Mouse (Mus musculus) heart, embryonic 11.5 days (tissue): ENCODE data around the gene Knop1. TPM values are rescaled to one million over a fixed set of nuclear protein-coding genes. Genes with fewer than 3 reads are reported as not detected.

ENCODE experiments used
- ATAC-seq: fragments of 200-750 bp; cut with Nextera tagmentation; replicated peaks from 2 replicates; pipeline ENCODE4 v1.8.0; 2017; ENCODE audit warnings: moderate library complexity; ENCODE audit not compliant: insufficient number of reproducible peaks, low FRiP score, low TSS enrichment
- H3K27ac ChIP-seq: fragments of 300-500 bp; sonication (generic); 2 replicates; pipeline ENCODE4 v1.5.1; 2014; ENCODE audit warnings: mild to moderate bottlenecking, low read depth, low read length
- H3K27me3 ChIP-seq: fragments of 300-500 bp; sonication (generic); 2 replicates; pipeline ENCODE4 v1.6.1; 2014; ENCODE audit warnings: mild to moderate bottlenecking, low read length, mixed read lengths; ENCODE audit not compliant: control insufficient read depth, insufficient read depth
- H3K36me3 ChIP-seq: fragments of 300-500 bp; sonication (generic); 2 replicates; pipeline ENCODE4 v1.6.1; 2014; ENCODE audit warnings: mild to moderate bottlenecking, low read length, moderate library complexity, mixed read lengths; ENCODE audit not compliant: control insufficient read depth, insufficient read depth
- H3K4me1 ChIP-seq: fragments of 300-500 bp; sonication (generic); 2 replicates; pipeline ENCODE4 v1.6.1; 2014; ENCODE audit warnings: low read length; ENCODE audit not compliant: control insufficient read depth, insufficient read depth
- H3K4me2 ChIP-seq: fragments of 300-500 bp; sonication (generic); 2 replicates; pipeline ENCODE4 v1.6.1; 2014; ENCODE audit warnings: mild to moderate bottlenecking, moderate library complexity
- H3K4me3 ChIP-seq: fragments of 300-500 bp; sonication (generic); 2 replicates; pipeline ENCODE4 v1.5.1; 2014; ENCODE audit warnings: low read depth, low read length
- H3K9ac ChIP-seq: fragments of 300-500 bp; sonication (generic); 2 replicates; pipeline ENCODE4 v1.6.1; 2014; ENCODE audit warnings: mild to moderate bottlenecking, low read depth, low read length, moderate library complexity
- H3K9me3 ChIP-seq: fragments of 300-500 bp; sonication (generic); replicated peaks from 2 replicates; pipeline ENCODE4 v1.6.1; 2016; ENCODE audit warnings: low read length; ENCODE audit not compliant: control insufficient read depth
- WGBS: fragments of 180-500 bp; shearing (Covaris S2); extraction: QIAGEN DNeasy Blood & Tissue Kit; methylation state at CpG from one replicate; pipeline ENCODE4 v1.1.7; 2014; ENCODE audit not compliant: insufficient replicate concordance; 5-methylcytosine and 5-hydroxymethylcytosine counted together
- polyA plus RNA-seq: library from polyadenylated mRNA; unstranded; fragments of >200 nt; fragmentation: Nextera tagmentation; extraction: Ambion mirVana; gene quantifications from 2 replicates; pipeline ENCODE4 v1.2.1, GENCODE M21; 2014

The Knop1 gene
- polyA plus RNA-seq, 1 experiment from 2014 or later = 78.1 TPM

DNA sequence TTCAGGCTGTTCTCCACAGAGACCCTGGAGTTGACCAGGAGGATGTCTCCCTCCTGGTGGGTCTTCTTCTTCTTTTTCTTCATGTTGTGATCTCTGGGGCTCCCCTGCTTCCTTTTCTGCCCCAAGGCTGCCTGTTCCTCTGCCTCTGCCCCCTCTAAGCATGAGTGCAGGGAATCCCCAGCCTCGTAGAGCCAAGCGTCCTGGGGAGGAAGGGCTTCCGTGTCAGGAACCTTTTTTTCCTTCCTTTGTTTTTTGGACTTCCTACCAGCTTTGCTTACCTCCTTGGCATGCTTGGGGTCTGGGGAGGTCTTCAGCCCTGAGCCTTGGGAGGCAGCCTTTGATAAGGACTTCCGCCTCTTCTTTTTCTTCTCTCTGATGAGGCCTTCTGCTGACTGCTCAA is 3.4 kb downstream of the Knop1 start:
- H3K4me2 ChIP-seq = no peak overlapping the region
- ATAC-seq = no peak
- no peak overlapping the region for H3K9ac ChIP-seq
- H3K27ac ChIP-seq = 0 out of 2 replicates have a peak overlapping the region, but pooled peaks have one; percentile 10
- H3K9me3 ChIP-seq = no peaks in the 10 kb centered on the region
- H3K27me3 ChIP-seq = no peaks in the 10 kb centered on the region
- H3K4me1 ChIP-seq = peaks cover 17% of the 10 kb centered on the region
- H3K4me3 ChIP-seq = no peak overlapping the region
- 75% methylated on average over 4 of the region's 4 CpGs for WGBS
- peaks cover 22% of the 10 kb centered on the region for H3K36me3 ChIP-seq

DNA sequence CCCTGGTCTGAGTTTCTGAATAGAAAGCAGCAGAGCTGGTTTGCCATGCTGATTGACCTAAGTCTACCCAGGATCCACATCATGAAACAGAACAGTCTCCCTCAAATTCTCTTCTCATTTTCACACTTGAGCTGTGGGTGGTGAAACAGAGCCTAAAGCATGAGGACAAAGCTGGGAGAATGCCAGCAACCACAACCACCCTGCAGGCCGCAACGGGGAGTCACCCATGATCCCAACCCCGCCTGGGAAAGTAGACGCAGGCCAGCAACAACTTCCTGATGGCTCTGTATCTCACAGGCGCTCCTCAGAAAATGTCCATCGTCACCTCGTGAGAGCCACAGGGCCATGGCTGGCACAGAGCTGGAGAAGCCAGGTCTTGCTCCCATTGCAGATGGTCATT is 4.5 kb downstream of the Knop1 start:
- H3K4me3 ChIP-seq = no peak overlapping the region
- H3K4me1 ChIP-seq = peaks cover 17% of the 10 kb centered on the region
- H3K9me3 ChIP-seq = no peaks in the 10 kb centered on the region
- no peaks in the 10 kb centered on the region for H3K27me3 ChIP-seq
- peaks cover 25% of the 10 kb centered on the region for H3K36me3 ChIP-seq
- H3K4me2 ChIP-seq = no peak overlapping the region
- ATAC-seq = no peak
- WGBS = 95% methylated on average over 7 of the region's 7 CpGs
- H3K27ac ChIP-seq = no peak overlapping the region
- H3K9ac ChIP-seq = no peak overlapping the region

DNA sequence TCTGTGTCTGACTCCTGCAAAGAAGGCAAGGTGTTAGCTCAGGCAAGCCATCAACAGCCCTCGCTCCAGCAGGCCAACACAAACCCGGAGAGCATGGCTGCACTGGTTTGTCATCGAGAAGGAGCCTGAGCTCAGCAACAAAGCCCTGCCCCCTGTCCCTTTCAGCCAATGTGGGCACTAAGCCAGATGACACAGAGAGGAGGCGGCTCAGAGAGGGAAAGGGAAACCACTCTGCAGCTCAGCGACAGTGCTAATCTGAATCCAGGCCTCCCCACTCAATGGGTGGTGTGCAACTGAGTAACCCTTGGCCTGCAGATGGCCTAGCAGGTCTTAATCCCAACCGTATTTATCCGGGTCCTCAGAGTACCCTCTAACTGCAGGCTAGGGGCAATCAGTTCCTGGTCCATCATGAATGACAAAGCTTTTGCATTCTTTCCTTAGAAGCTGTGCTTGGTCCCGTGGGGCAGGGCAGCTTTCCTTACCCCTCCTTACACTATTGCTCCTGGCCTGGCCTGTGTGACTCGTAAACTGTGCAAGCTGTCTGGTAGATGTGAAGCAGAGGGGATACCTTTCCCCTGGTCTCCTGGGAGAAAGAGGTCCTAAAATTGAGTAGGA is 5.3 kb downstream of the Knop1 start:
- Histone ChIP-seq H3K9ac (0 out of 2 replicates have a peak overlapping the region, but pooled peaks have one; percentile 5), H3K4me1 (peaks cover 17% of the 10 kb centered on the region)
- no peak for ATAC-seq

DNA sequence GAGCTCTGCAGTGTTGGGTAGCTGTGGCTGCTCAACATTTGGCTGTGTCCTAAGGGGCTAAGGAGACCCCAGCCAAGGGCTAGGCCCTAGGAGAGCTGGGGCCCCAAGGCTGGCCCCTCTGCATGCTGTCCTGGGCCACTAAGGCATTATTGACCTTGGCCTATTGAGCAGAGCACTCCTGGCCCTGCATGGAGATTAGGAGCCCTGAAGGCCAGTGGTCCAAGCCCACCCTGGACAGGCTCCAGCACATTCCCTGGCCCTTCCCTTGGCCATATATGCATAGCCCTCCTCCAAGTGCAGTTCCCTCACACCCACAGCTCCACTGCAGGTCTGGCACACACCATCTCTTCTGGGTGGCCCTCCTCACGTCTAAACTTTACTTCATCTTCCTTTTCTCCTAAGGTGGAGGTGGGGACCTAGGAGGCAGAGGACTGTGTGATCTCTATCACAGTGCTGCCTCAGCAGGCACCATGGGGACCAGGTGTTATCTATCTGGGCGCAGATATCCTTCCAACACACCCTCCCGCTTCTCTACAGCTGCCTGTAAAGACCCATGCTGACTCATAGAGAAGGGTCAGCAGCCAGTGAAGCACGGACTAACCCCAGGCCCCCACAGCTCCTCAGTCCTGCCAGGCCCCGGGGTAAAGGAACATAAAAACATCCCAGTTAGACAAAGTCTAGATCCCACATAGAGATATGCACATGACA is 6.4 kb downstream of the Knop1 start:
- WGBS = 74% methylated on average over 5 of the region's 5 CpGs
- Histone ChIP-seq H3K4me2 (no peak overlapping the region), H3K27ac (peak overlapping the region; percentile 79), H3K27me3 (no peaks in the 10 kb centered on the region), H3K4me3 (no peak overlapping the region), H3K9ac (no peak overlapping the region), H3K36me3 (peaks cover 38% of the 10 kb centered on the region), H3K4me1 (peaks cover 17% of the 10 kb centered on the region), H3K9me3 (no peaks in the 10 kb centered on the region)
- no peak for ATAC-seq

More for the DNA sequence above, 5.3 kb downstream of the Knop1 start:
- H3K27me3 ChIP-seq = no peaks in the 10 kb centered on the region
- H3K4me2 ChIP-seq = no peak overlapping the region
- WGBS = 77% methylated on average over 9 of the region's 9 CpGs
- H3K4me3 ChIP-seq = no peak overlapping the region
- no peaks in the 10 kb centered on the region for H3K9me3 ChIP-seq
- no peak overlapping the region for H3K27ac ChIP-seq
- H3K36me3 ChIP-seq = peaks cover 30% of the 10 kb centered on the region

DNA sequence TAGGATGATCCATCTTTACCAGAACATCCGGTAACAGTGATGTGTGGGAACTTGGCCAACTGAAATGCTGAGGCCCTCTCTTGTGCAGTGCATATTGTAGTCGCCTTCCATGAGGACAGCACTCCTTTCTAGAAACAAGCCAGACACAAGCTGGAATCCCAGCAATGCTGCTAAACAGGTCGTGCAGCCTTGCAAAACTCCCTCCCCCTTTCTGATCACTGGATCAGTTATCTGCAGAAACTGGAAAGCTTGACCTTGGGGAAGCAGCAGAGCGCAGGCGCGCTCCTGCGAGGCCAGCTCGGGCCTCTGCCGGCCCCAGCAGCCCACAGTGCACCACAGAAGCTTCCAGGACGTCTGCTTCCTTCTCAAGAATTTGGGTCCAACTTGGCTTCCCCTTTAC is 7.3 kb downstream of the Knop1 start:
- Histone ChIP-seq H3K27ac (peak overlapping the region; percentile 79), H3K9ac (no peak overlapping the region), H3K9me3 (no peaks in the 10 kb centered on the region), H3K4me1 (peaks cover 14% of the 10 kb centered on the region), H3K4me3 (no peak overlapping the region), H3K36me3 (peaks cover 44% of the 10 kb centered on the region), H3K27me3 (no peaks in the 10 kb centered on the region), H3K4me2 (no peak overlapping the region)
- 0 out of 2 replicates have a peak, but pooled peaks have one; percentile 29 for ATAC-seq
- WGBS = 44% methylated on average over 10 of the region's 10 CpGs

DNA sequence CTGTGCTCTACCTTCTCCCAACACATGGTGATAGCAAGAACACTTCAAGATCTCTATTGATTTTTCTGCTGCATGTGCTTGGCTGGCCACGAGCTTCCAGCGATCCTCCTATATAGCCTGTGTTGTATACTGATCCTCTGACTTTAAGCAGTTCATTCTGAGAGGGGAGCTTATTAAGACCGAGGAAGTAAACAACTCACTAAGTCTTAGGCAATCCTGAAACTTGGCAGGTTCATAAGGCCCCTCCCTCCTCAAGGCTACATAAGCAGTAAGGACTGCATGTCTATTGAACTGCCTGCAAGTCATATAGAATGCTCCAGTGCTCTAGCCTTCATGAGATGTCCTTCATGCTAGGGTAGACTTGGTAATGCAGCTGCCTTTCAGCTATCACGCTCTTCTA is 9.7 kb downstream of the Knop1 start:
- Histone ChIP-seq H3K4me3 (no peak overlapping the region), H3K4me1 (peaks cover 14% of the 10 kb centered on the region), H3K9me3 (no peaks in the 10 kb centered on the region), H3K36me3 (peaks cover 37% of the 10 kb centered on the region), H3K27me3 (no peaks in the 10 kb centered on the region), H3K27ac (no peak overlapping the region), H3K9ac (no peak overlapping the region), H3K4me2 (no peak overlapping the region)
- ATAC-seq = no peak
- WGBS = 95% methylated on average over 4 of the region's 4 CpGs

DNA sequence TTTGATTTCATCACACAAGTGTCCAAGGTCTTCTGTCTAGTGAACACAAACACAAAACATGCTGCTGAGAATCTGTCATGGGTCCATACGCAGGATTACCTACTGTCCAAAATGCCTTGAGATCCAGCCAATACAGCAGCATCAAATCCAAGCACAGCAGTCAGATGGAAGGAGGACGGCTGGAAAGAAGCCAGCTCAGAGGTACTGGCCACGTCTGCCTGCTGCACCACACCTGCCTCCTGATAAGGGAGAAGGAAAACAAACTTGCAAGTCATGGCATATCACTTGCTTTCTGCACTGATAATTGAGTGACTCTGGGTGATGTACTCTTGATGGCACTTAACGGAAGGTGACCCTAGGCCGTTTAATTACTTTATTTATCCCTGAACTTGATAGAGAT is 10.9 kb downstream of the Knop1 start:
- H3K36me3 ChIP-seq = peaks cover 34% of the 10 kb centered on the region
- 68% methylated on average over 5 of the region's 5 CpGs for WGBS
- no peak overlapping the region for H3K4me3 ChIP-seq
- H3K9ac ChIP-seq = no peak overlapping the region
- H3K9me3 ChIP-seq = no peaks in the 10 kb centered on the region
- ATAC-seq = no peak
- H3K27me3 ChIP-seq = no peaks in the 10 kb centered on the region
- no peak overlapping the region for H3K27ac ChIP-seq
- peaks cover 11% of the 10 kb centered on the region for H3K4me1 ChIP-seq
- H3K4me2 ChIP-seq = no peak overlapping the region

DNA sequence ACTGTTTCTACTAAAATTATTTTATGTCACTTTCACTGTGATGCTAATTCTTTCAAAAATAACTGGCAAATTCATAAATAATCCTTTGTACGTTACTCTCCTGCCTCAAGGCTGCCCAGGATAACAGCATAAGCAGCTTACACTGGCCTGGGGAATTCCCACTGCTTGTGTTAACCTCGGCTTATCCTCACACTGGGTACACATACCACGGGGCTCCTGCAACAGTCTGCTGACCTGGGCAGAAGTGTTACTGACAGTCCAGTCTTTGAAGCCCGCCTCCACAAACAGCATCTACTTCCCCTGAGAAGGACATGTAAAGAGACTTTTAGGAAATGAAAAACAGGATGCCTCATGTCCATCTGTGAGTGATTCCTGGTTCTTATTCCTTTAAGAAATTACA is 13.1 kb downstream of the Knop1 start:
- Histone ChIP-seq H3K27ac (no peak overlapping the region), H3K4me1 (no peaks in the 10 kb centered on the region), H3K4me2 (no peak overlapping the region), H3K9ac (no peak overlapping the region), H3K27me3 (no peaks in the 10 kb centered on the region), H3K9me3 (no peaks in the 10 kb centered on the region), H3K36me3 (peaks cover 37% of the 10 kb centered on the region), H3K4me3 (no peak overlapping the region)
- ATAC-seq = no peak
- 78% methylated on average over 4 of the region's 4 CpGs for WGBS

DNA sequence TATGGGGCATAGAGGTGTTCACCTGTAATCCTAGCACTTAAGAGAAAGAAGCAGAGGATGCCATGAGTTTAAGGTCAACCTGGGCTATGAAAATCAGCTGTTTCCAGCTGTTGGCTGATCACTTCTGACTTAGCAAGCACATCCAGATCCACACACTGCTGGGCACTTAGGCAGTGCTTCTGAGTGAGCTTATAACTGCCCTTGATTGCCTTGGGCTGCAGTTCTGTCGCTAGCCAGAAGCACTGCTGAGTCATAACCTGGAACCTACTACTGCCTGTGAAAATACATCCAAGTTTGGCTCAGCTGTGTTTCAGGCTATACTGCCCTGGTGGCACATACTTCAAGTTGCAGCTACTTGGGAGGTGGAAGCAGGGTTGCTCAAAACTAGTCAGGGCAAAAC is 14.3 kb downstream of the Knop1 start:
- no peak overlapping the region for H3K4me2 ChIP-seq
- H3K9me3 ChIP-seq = no peaks in the 10 kb centered on the region
- no peaks in the 10 kb centered on the region for H3K4me1 ChIP-seq
- no peak for ATAC-seq
- H3K27me3 ChIP-seq = no peaks in the 10 kb centered on the region
- H3K27ac ChIP-seq = no peak overlapping the region
- WGBS = 48% methylated on average over 1 of the region's 1 CpGs
- no peak overlapping the region for H3K9ac ChIP-seq
- H3K4me3 ChIP-seq = no peak overlapping the region
- H3K36me3 ChIP-seq = peaks cover 34% of the 10 kb centered on the region
